Mouse (Mus musculus) layer of hippocampus, adult 18-20 months (tissue): ENCODE measurements around the gene Mterf2. TPM values are rescaled to one million over a fixed set of nuclear protein-coding genes. Genes with fewer than 3 reads are reported as not detected.

Experiments
- DNase-seq, 2 experiments: peaks; one replicate each; pipeline ENCODE4 v3.0.0; 2022; ENCODE audit warnings: low spot score in 2 of 2
- long read RNA-seq: library from polyadenylated mRNA; stranded (forward); transcript quantifications from one replicate; pipeline ENCODE4 v2.0.0, GENCODE M21; 2021
- total RNA-seq, 2 experiments: library from RNA; stranded (reverse); gene quantifications; 2 replicates each; pipeline ENCODE4 v1.2.3; 2021

Mterf2 gene
- total RNA-seq, result 10 to 100 TPM; 14.7 to 17.7 TPM
- long read RNA-seq, transcript Mterf2-201 (3 exons, 1,567 nt), result major isoform, 13 of 16 reads
- long read RNA-seq, partial matches to known transcripts, result 0 of 16 reads
- long read RNA-seq, other reads (novel, unspliced or antisense), result 1 of 16 reads

GRCm38 (mm10) chr10:85127395-85128287 is at the start of gene Mterf2:
Gene Mterf2 (minus strand): TSS chr10:85128027.
- peak; percentile 94 to 99 for DNase-seq

GRCm38 (mm10) chr10:85176640-85177039 is 48.8 kb upstream of the Mterf2 start:
- DNase-seq, result no peak

GRCm38 (mm10) chr10:85165306-85165705 is 37.5 kb upstream of the Mterf2 start:
- DNase-seq, result no peak

DNA sequence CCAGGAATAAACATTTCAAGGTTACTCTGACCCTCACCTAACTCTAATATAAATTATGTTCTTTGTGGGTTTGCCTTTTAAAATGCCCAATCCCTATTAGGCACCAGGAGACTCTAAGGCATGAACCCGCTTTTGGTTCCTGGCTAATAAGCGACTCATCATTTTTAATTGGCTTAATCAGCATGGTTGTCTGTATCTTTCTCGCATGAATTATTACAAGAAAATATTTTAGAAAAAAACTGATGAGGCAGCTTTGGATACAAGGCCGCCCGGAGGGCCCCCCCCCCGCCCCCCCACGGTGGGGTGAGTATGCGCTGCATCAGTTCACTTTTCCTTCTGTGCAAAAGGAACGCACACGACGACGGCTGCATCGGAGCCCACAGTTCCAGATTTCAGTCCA is 37.0 kb upstream of the Mterf2 start:
- DNase-seq, result no peak

DNA sequence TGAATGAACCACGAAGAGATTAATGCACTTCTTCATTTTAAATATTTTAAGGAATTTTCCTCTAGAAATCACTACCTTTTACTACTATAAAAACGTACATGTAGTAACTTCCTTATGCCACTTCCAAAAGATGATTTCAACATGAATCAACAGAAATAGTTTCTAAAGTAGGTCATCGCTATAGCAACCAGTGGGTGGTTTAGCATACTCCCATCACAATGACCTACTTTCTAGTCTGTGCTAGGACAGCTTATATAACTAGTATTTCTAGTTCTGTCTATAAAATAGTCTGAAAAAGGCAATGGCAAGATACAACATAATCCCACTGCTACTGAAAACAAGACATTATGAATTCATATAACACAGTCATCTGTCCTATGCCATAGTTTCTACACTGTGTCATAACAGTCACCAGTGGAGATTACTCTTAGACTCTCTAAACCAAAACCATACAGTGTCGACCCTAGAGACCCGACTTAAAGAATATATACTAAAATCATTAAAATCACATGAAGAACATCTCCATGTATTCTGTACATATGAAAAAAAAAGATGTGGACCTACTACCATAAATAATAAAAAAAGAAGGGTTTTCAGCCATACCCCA is 34.0 kb upstream of the Mterf2 start:
- peak in 1 of 2 experiments; percentile 67 for DNase-seq

DNA sequence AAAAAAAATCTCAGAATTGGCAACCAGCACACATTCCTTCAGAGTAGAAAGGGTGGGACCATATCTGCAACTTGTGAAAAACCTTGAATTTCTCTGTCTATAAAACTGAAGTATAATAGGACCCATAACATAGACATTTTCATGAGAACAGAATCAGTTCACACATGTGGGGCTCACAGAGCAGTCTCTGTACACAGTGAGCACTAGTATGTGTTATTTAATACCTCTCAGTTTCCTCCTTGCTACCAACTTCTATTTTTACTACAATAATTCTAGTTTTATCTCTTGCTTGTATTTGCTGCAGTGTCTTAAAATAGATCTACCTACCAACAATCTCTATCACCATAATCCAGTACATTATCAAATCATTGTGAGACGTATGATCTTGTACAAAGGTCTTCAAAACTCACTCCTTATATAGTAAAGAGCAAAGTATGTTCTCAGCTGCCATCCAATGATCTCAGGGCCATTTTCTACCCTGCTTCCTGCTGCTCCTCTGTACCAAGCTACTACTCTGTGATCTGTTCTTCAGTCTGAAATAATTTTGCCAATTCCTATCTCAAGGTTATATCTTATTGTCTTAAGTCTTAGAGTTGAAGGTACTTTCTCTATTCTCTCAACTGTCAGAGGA is 32.3 kb upstream of the Mterf2 start:
- DNase-seq, result no peak

GRCm38 (mm10) chr10:85157451-85157850 is 29.6 kb upstream of the Mterf2 start:
- no peak for DNase-seq

GRCm38 (mm10) chr10:85154195-85154594 is 26.4 kb upstream of the Mterf2 start:
- DNase-seq, result peak; percentile 27 to 76

- no peak for DNase-seq
These were observed 21.4 kb upstream of the Mterf2 start for GRCm38 (mm10) chr10:85149226-85149625.

- no peak for DNase-seq
These were observed 18.5 kb upstream of the Mterf2 start for GRCm38 (mm10) chr10:85146282-85146681.

DNA sequence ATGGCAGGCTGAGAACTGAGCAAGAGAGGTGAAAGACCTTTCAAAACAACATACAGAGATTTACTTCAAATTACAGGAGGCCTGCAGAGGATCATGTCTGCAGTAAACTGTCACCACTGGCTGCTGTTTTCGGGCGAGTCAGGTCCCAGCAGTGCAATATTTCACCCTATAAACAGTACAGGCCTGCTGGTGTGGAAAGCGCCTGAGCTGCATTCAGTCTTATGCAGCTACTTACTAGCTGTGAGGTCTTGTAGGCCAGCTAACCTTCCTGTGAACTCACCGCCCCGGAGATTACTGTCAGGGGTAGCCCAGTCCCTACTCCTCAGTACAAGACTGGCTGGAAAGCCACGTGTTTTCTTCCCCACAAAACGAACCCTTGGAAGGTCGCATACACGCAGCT is 13.6 kb upstream of the Mterf2 start:
- DNase-seq, result no peak

DNA sequence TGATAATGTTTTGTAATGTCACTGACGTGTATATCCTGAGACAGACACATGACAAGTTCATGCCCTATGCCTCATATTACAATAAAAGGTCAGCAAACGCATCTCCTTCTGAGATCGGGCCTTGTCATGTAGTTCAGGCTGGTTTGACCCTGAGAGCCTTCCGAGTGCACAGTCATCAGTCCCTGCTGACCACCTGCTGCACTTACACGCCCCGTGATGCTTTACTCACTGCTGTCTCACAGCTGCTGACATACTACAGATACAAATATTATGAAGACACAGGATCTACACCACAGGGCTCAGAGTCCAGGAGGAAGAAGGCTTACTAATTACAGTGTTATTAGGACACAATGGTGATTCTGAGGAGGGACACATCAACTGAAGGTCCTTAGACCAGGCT is 8.7 kb upstream of the Mterf2 start:
- no peak for DNase-seq

DNA sequence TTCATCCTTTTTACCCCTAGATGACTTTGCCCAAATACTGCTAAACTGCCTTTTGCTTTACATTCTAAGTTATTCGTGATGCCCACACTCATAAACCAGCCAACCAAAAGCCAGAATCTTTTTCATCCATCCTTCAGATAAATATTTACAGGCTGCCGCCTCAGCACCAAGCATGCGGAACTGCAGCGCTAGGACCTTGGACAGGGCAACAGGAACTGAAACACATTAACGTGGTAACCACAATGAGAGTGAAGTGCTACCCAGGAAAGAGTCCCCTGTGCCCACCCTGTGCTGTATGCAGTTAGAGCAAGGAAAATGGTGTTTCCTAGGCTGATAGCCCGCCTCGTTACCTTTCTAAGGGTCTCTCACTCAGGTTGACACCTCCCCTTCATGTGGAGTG is 626 bp upstream of the Mterf2 start:
- no peak for DNase-seq

DNA sequence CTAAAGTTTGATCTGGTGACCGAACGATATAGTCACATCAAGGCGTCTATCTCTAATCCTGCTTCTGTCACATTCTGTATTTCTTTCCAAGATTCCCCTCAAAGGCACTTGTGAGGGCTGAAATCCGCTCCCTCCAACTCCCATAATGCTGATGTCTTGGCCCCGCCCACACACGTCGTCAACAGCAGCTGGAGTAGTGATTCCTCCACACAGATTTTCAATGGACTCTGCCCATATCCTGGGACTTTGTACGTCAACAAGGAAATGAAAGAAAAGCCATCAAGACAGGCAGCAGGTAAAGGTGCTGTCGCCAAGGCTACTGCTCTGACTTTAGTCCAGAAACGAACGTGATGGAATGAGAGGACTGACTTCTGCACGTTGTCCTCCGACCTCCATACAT is 2.6 kb downstream of the Mterf2 start:
- DNase-seq, result no peak

DNA sequence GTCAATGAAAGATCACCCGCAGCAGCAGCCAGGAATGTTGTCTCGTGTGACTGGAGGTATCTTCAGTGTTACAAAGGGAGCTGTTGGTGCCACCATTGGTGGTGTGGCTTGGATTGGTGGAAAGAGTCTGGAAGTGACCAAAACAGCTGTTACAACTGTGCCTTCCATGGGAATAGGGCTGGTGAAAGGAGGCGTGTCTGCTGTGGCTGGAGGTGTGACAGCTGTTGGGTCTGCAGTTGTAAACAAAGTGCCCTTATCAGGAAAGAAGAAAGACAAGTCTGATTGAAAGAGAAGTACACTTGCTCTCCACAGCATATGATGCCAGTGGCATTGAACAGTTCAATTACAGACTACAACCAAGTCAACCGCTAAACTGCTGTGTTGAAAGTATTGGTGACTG is 13.4 kb downstream of the Mterf2 start:
- no peak for DNase-seq

- DNase-seq, result no peak
These were observed 24.5 kb downstream of the Mterf2 start for GRCm38 (mm10) chr10:85103085-85103885.

- peak; percentile 50 to 78 for DNase-seq
These were observed 25.4 kb downstream of the Mterf2 start, which contains the start of the genes Fhl4 and Tmem263 for GRCm38 (mm10) chr10:85102247-85103084. Gene Fhl4 (minus strand): TSS chr10:85102495. Gene Tmem263 (plus strand): TSS chr10:85102627.

- DNase-seq, result no peak
These were observed 26.0 kb downstream of the Mterf2 start for GRCm38 (mm10) chr10:85101841-85102240.

GRCm38 (mm10) chr10:85071605-85072152 is 56.1 kb downstream of the Mterf2 start:
- DNase-seq, result no peak
